Mouse (Mus musculus) ES-E14 (cell line): Measurements from ENCODE around the gene Orc5. TPM values are rescaled to one million over a fixed set of nuclear protein-coding genes. Genes with fewer than 3 reads are reported as not detected.

Experiments
- DNase-seq: peaks from one replicate; pipeline ENCODE4 v3.0.0-alpha.2; 2013; ENCODE audit warnings: low read depth, low spot score
- H3K27ac ChIP-seq: 2 replicates; pipeline ENCODE4 v1.5.1; 2012; ENCODE audit warnings: low read depth, mild to moderate bottlenecking, low read length, moderate library complexity, mixed read lengths; ENCODE audit not compliant: poor library complexity, insufficient read depth, severe bottlenecking
- H3K36me3 ChIP-seq: 2 replicates; pipeline ENCODE4 v1.6.1; 2012; ENCODE audit warnings: mild to moderate bottlenecking, low read length, moderate library complexity, mixed read lengths; ENCODE audit not compliant: control insufficient read depth, poor library complexity, insufficient read depth, severe bottlenecking
- H3K4me1 ChIP-seq, 2 experiments: fragments of 150-350 bp in 1 of 2; sonication (generic) in 1 of 2; 2 replicates each; pipeline ENCODE4 v1.6.1; 2012; ENCODE audit warnings: low read length in 2 of 2, mild to moderate bottlenecking in 1 of 2, mixed read lengths in 1 of 2; ENCODE audit not compliant: control insufficient read depth in 2 of 2, insufficient read depth in 2 of 2, poor library complexity in 1 of 2
- H3K4me3 ChIP-seq, 2 experiments: fragments of 150-350 bp in 1 of 2; sonication (generic) in 1 of 2; 2 replicates each; pipeline ENCODE4 v1.5.1; 2012; ENCODE audit warnings: low read length in 2 of 2, low read depth in 1 of 2, mild to moderate bottlenecking in 1 of 2, mixed read lengths in 1 of 2; ENCODE audit not compliant: insufficient read depth in 1 of 2, poor library complexity in 1 of 2, severe bottlenecking in 1 of 2
- H3K9ac ChIP-seq: 2 replicates; pipeline ENCODE4 v1.6.1; 2012; ENCODE audit warnings: low read depth, mild to moderate bottlenecking, low read length, mixed read lengths; ENCODE audit not compliant: poor library complexity, insufficient read depth, severe bottlenecking
- H3K9me3 ChIP-seq: fragments of 150-350 bp; sonication (generic); 2 replicates; pipeline ENCODE4 v1.6.1; 2012; ENCODE audit warnings: low read depth, mild to moderate bottlenecking, low read length; ENCODE audit not compliant: control insufficient read depth, insufficient read depth
- CHD2 ChIP-seq: IDR thresholded peaks from 2 replicates; pipeline ENCODE4 v1.6.1; 2014; ENCODE audit warnings: mild to moderate bottlenecking, low read depth, low read length, inconsistent platforms
- HCFC1 ChIP-seq: IDR thresholded peaks from 2 replicates; pipeline ENCODE4 v1.6.1; 2012; ENCODE audit warnings: low read length, inconsistent platforms, borderline replicate concordance; ENCODE audit not compliant: insufficient read depth
- MAFK ChIP-seq: IDR thresholded peaks from 2 replicates; pipeline ENCODE4 v1.6.1; 2014; ENCODE audit warnings: mild to moderate bottlenecking, low read depth, low read length, inconsistent platforms; ENCODE audit not compliant: insufficient read depth
- ZC3H11A ChIP-seq: IDR thresholded peaks from 2 replicates; pipeline ENCODE4 v1.6.1; 2012; ENCODE audit warnings: low read depth, mild to moderate bottlenecking, inconsistent platforms, low read length, borderline replicate concordance
- ZNF384 ChIP-seq: IDR thresholded peaks from 2 replicates; pipeline ENCODE4 v1.6.1; 2012; ENCODE audit warnings: low read depth, low read length, inconsistent platforms
- in situ Hi-C, 2 experiments: fragments of 600-800 bp; cut with MboI; formaldehyde crosslinking; loops; one replicate each; pipeline ENCODE4 v1.15.1; 2025; ENCODE audit warnings: low sequenced_read_pairs in 2 of 2, inconsistent platforms in 1 of 2; ENCODE audit not compliant: unreplicated experiment in 2 of 2
- total RNA-seq: library from RNA; depleted of rRNA; stranded (reverse); fragments of 300-350 nt; gene quantifications from 2 replicates; pipeline ENCODE4 v1.2.3, GENCODE M21; 2012

The Orc5 gene
- total RNA-seq, 1 experiment = 88.6 TPM

DNA sequence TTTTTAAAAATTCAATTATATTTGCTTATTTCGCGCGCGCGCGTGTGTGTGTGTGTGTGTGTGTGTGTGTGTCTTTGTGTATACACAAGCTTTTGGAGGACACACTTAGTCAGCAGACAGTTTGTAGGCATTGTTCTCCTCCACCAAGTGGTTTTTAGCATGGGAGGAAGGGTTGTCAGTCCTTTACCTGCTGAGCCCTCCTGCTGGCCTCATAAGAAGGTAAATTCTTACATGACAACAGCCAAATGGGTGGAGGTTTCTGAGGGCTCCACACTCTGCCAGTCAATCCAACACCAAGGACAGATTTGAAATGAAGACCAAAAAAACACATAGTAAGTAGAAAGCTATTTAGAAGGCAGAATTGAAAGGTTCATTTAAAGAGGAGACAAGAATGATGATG, 22.7 kb upstream of the Orc5 start:
- peak; percentile 44 for DNase-seq
- Histone ChIP-seq H3K9me3 (no peaks in the 10 kb centered on the region), H3K36me3 (no peaks in the 10 kb centered on the region), H3K4me3 (no peak overlapping the region; a peak in 1 of 4 replicates), H3K27ac (peak overlapping the region; percentile 87; the same call in 1 of the 2 replicates), H3K9ac (no peak overlapping the region), H3K4me1 (peaks cover 9 to 15% of the 10 kb centered on the region in 2 experiments)
- in situ Hi-C loops = no loop called here
- TF ChIP-seq CHD2 = no peak
- no peak for TF ChIP-seq MAFK
- TF ChIP-seq ZNF384 = no peak
- no peak for TF ChIP-seq ZC3H11A
- TF ChIP-seq HCFC1 = no peak

DNA sequence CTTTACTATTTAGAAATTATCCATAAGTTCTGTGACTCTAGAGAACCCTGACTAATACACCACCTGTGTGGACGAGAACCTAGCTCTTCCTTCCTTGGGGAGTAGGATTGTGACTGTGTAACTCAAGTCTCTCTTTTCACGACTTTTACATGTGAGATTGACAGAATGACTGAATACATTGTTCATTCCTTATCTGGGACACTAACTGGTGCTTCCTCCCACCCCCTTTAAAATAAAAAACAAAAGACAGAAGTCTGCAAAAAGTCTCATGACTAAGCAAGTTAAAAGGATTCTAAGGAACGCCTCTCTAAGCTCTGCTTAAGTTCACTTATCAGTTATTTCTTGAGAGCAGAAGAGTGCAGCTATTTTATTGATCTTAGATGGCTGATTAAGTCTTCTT, 22.2 kb upstream of the Orc5 start:
- no peaks in the 10 kb centered on the region for H3K9me3 ChIP-seq
- H3K4me1 ChIP-seq = peaks cover 9 to 15% of the 10 kb centered on the region in 2 experiments
- H3K36me3 ChIP-seq = no peaks in the 10 kb centered on the region
- no peak overlapping the region; a peak in 1 of 4 replicates for H3K4me3 ChIP-seq
- peak overlapping the region; percentile 87; the same call in 1 of the 2 replicates for H3K27ac ChIP-seq
- TF ChIP-seq CHD2 (no peak), ZNF384 (no peak), HCFC1 (no peak), MAFK (no peak), ZC3H11A (no peak)
- peak; percentile 40 for DNase-seq
- in situ Hi-C loops = no loop called here
- no peak overlapping the region for H3K9ac ChIP-seq

DNA sequence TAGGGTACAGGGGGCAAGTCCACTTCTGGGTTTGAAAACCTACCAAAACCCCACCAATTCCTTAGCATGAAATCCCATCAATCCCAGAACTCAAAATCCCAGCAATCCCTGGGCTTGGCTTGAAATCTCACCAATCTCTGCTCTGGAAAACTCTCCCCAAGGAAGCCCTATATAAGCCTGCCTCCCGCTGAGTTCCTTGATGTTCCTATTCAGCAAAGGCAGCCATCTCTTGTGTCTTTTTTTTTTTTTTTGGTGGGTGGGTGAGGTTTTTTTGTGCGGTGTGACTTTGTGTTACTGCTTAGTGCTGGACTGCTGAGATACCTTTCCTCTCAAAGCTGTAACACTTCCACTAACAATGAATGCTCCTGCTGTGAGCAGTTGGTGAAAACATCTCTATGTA, 15.5 kb upstream of the Orc5 start:
- in situ Hi-C loops = no loop called here
- TF ChIP-seq ZNF384 = peak; percentile 99
- TF ChIP-seq HCFC1 = peak; percentile 79; the same call in 1 of the 2 replicates
- no peak for TF ChIP-seq ZC3H11A
- TF ChIP-seq CHD2 = no peak
- 0 out of 2 replicates have a peak, but pooled peaks have one; percentile 35 for TF ChIP-seq MAFK

DNA sequence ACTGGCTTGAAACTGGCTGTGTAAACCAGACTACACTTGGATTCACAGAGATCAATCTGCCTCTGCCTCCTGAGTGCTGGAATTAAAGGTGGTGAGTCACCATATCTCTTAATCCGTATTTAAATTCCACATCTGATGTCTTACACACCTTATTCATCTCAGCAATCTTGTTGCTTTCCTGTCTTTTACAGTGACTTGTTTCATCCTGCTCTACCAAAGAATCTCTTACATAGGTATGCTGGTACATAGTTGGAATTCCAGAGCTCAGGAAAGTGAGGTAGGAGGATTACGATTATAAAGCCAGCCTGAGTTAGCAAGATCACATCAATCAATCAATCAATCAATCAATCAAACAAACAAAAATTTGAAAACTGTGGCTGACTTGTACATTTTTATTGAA, 9.6 kb upstream of the Orc5 start:
- TF ChIP-seq ZC3H11A (no peak), CHD2 (0 out of 2 replicates have a peak, but pooled peaks have one; percentile 12), MAFK (no peak), ZNF384 (no peak), HCFC1 (no peak)
- Histone ChIP-seq H3K27ac (no peak overlapping the region), H3K36me3 (peaks cover 2% of the 10 kb centered on the region; the same call in 1 of the 2 replicates), H3K4me1 (peaks cover 0 to 4% of the 10 kb centered on the region in 2 experiments; a peak in 1 of 4 replicates), H3K9ac (no peak overlapping the region), H3K9me3 (no peaks in the 10 kb centered on the region), H3K4me3 (no peak overlapping the region)
- no peak for DNase-seq
- in situ Hi-C loops = no loop called here

More for the DNA sequence above, 15.5 kb upstream of the Orc5 start:
- Histone ChIP-seq H3K27ac (peak overlapping the region; percentile 66; the same call in 1 of the 2 replicates), H3K4me1 (no peaks in the 10 kb centered on the region), H3K36me3 (no peaks in the 10 kb centered on the region), H3K9ac (no peak overlapping the region), H3K4me3 (no peak overlapping the region), H3K9me3 (no peaks in the 10 kb centered on the region)
- peak; percentile 92 for DNase-seq

DNA sequence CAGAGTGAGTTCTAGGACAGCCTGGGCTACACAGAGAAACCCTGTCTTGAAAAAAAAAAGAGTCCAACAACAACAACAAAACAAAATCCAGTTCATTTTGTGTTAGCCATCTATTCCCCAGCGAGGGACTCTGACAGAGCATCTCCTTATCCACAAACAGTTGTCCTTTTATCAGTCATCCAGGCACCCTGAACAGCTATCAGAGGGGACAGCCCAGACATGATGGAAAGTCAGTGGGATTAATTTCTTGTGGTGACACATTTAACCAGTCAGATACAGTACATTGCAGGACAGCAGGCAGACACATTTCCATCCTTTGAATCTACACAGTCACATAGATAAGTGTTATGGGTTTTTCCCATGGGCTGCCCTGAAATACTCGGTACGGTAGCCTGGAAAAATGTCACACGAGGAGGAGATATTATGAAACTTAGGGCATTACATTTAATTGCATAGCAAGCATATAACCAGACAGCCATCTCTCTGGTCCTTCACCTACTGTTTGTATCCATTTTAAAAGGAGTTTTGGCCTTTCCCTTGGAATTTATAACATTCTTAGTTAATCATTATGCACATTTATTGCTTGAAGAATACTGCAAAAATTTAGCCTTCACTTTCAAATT, 7.4 kb upstream of the Orc5 start:
- Histone ChIP-seq H3K36me3 (peaks cover 2% of the 10 kb centered on the region; the same call in 1 of the 2 replicates), H3K4me1 (peaks cover 0 to 4% of the 10 kb centered on the region in 2 experiments; a peak in 1 of 4 replicates), H3K4me3 (no peak overlapping the region), H3K9me3 (no peaks in the 10 kb centered on the region), H3K27ac (no peak overlapping the region), H3K9ac (no peak overlapping the region)
- in situ Hi-C loops = no loop called here
- no peak for DNase-seq
- no peak for TF ChIP-seq ZNF384
